Mouse (Mus musculus): Measurements from ENCODE around the gene Smap2. TPM values are rescaled to one million over a fixed set of nuclear protein-coding genes. Genes with fewer than 3 reads are reported as not detected.

The Smap2 gene
- polyA plus RNA-seq, 1 experiment = 88.9 TPM

DNA sequence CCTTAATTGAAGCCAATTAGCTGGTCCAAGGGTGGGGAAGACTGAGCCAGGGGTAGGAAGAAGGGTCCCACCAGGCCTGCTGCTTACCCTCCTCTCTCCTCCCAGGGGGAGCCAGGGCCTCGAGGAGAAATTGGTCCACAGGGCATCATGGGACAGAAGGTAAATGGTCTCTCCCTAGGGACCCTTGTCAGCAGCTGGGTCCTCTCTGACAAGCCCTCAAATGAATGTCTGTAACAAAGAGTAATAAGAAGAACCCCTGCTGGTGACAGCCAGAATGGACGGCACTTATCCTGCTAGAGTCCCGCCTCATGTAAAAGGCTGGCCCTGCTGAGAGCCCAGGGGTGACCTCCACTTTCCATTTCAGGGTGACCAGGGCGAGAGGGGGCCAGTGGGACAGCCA is 34.8 kb upstream of the Smap2 start:
- H3K36me3 ChIP-seq (ENCODE audit: control insufficient read depth, insufficient read depth, low read length) = no peaks in the 10 kb centered on the region
- H3K4me3 ChIP-seq (ENCODE audit: control insufficient read depth, insufficient read depth, low read length) = no peak overlapping the region
- no peaks in the 10 kb centered on the region for H3K27me3 ChIP-seq (ENCODE audit: control insufficient read depth, insufficient read depth, low read length)
- WGBS = 75% methylated on average over 4 of the region's 4 CpGs
- no peak for DNase-seq
- no peak overlapping the region for H3K27ac ChIP-seq (ENCODE audit: control insufficient read depth, insufficient read depth, low read length)
- TF ChIP-seq POLR2A (IDR thresholded peaks at IDR 0.05; ENCODE audit: control insufficient read depth, extremely low read depth, insufficient read depth, low read length, poor library complexity) (no peak), CTCF (IDR thresholded peaks at IDR 0.05; ENCODE audit: borderline replicate concordance, control insufficient read depth, extremely low read depth, insufficient read depth, low read length, poor library complexity) (no peak)
- no peaks in the 10 kb centered on the region for H3K4me1 ChIP-seq (replicated peaks; ENCODE audit: control insufficient read depth, insufficient read depth, low read length)

DNA sequence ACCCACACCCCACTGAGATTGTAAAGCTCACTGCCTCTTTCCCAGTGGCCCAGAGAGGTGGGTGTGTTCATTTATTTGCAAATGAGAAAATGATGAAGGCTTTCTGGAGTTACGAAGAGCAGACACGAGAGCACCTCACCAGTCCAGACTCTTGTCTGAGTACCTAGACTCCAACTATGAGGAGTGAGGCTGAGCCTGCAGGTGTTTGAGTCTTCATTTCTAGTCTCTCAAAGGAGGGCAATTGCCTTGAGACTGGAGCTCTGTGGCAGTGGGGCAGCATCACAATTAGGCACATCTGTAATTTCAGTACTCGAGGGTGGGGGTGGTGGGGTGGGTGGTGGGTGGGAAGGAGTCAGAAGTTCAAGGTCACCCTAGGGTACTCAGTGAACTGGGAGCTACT is 25.9 kb upstream of the Smap2 start:
- TF ChIP-seq POLR2A (IDR thresholded peaks at IDR 0.05; ENCODE audit: control insufficient read depth, extremely low read depth, insufficient read depth, low read length, poor library complexity) = no peak
- no peak for TF ChIP-seq CTCF (IDR thresholded peaks at IDR 0.05; ENCODE audit: borderline replicate concordance, control insufficient read depth, extremely low read depth, insufficient read depth, low read length, poor library complexity)
- H3K27me3 ChIP-seq (ENCODE audit: control insufficient read depth, insufficient read depth, low read length) = peaks cover 11% of the 10 kb centered on the region; the same call in 1 of the 2 replicates
- WGBS = 95% methylated on average over 3 of the region's 3 CpGs
- peaks cover 2% of the 10 kb centered on the region; the same call in 1 of the 2 replicates for H3K4me1 ChIP-seq (replicated peaks; ENCODE audit: control insufficient read depth, insufficient read depth, low read length)
- H3K4me3 ChIP-seq (ENCODE audit: control insufficient read depth, insufficient read depth, low read length) = no peak overlapping the region
- no peaks in the 10 kb centered on the region for H3K36me3 ChIP-seq (ENCODE audit: control insufficient read depth, insufficient read depth, low read length)
- DNase-seq = no peak
- H3K27ac ChIP-seq (ENCODE audit: control insufficient read depth, insufficient read depth, low read length) = no peak overlapping the region

DNA sequence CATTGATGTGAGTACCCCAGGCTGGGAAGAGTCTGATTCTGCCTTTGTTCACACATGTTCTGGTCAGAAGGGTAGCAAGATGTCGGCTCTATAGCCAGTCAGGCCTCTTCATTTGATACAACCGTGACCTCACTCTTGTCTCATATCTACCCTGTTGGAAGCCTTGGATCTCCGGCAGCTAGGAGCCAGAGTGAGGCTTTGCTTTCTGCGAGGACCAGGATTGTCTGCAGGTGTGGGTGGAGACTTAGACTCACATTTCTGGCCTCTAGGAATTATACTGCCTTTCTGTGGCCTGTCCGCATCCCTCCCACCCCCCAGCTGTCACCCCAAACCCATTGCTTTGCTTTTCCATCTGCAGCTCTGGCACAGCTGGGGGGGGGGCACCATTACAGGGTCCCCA is 25.4 kb upstream of the Smap2 start:
- Histone ChIP-seq H3K4me3 (ENCODE audit: control insufficient read depth, insufficient read depth, low read length) (no peak overlapping the region), H3K27ac (ENCODE audit: control insufficient read depth, insufficient read depth, low read length) (no peak overlapping the region), H3K4me1 (replicated peaks; ENCODE audit: control insufficient read depth, insufficient read depth, low read length) (peaks cover 2% of the 10 kb centered on the region; the same call in 1 of the 2 replicates), H3K36me3 (ENCODE audit: control insufficient read depth, insufficient read depth, low read length) (no peaks in the 10 kb centered on the region), H3K27me3 (ENCODE audit: control insufficient read depth, insufficient read depth, low read length) (peaks cover 11% of the 10 kb centered on the region; the same call in 1 of the 2 replicates)
- DNase-seq = no peak
- 98% methylated on average over 5 of the region's 5 CpGs for WGBS
- no peak for TF ChIP-seq POLR2A (IDR thresholded peaks at IDR 0.05; ENCODE audit: control insufficient read depth, extremely low read depth, insufficient read depth, low read length, poor library complexity)
- no peak for TF ChIP-seq CTCF (IDR thresholded peaks at IDR 0.05; ENCODE audit: borderline replicate concordance, control insufficient read depth, extremely low read depth, insufficient read depth, low read length, poor library complexity)

DNA sequence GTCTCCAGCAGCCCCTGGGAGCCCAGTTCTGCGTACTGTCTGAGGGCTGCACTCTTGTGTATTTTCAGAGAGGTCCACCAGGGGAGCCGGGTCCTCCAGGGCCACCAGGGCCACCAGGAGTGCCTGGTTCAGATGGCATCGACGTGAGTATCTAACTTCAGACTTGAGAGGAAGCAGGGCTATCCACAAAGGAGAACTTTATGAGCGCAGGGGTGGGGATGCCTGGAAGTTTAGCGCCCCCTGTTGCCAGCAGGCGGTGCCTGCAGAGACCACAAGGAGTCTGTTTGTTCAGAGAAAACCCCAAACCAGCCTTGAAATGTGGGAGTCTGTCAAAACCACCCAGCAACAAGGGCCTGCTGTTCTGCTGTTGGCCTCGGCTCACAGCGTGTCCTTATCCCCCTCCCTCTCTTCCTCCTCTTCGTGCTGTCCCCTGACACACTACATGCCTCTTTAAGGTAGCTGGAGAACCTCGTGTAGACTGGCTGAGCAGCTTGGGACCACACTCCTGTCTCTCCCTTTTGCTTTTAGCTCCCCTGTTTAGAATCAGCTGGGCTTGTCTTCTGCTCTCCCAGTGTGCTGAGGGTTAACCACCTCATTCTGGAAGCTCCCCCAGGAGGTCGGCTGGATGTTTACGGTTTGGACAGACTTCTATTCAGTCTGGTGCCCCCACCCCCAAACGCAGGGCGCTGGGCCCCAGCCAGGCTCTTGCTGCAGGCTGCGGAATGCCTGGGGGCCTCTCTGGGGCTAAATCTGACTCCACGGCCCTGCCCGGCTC is 24.0 kb upstream of the Smap2 start:
- TF ChIP-seq CTCF (IDR thresholded peaks at IDR 0.05; ENCODE audit: borderline replicate concordance, control insufficient read depth, extremely low read depth, insufficient read depth, low read length, poor library complexity) = peak; percentile 89
- TF ChIP-seq POLR2A (IDR thresholded peaks at IDR 0.05; ENCODE audit: control insufficient read depth, extremely low read depth, insufficient read depth, low read length, poor library complexity) = no peak
- DNase-seq = peak; percentile 64
- Histone ChIP-seq H3K27me3 (ENCODE audit: control insufficient read depth, insufficient read depth, low read length) (peaks cover 11% of the 10 kb centered on the region; the same call in 1 of the 2 replicates), H3K27ac (ENCODE audit: control insufficient read depth, insufficient read depth, low read length) (no peak overlapping the region), H3K36me3 (ENCODE audit: control insufficient read depth, insufficient read depth, low read length) (no peaks in the 10 kb centered on the region), H3K4me1 (replicated peaks; ENCODE audit: control insufficient read depth, insufficient read depth, low read length) (peaks cover 2% of the 10 kb centered on the region; the same call in 1 of the 2 replicates), H3K4me3 (ENCODE audit: control insufficient read depth, insufficient read depth, low read length) (no peak overlapping the region)
- WGBS = 30% methylated on average over 18 of the region's 18 CpGs

DNA sequence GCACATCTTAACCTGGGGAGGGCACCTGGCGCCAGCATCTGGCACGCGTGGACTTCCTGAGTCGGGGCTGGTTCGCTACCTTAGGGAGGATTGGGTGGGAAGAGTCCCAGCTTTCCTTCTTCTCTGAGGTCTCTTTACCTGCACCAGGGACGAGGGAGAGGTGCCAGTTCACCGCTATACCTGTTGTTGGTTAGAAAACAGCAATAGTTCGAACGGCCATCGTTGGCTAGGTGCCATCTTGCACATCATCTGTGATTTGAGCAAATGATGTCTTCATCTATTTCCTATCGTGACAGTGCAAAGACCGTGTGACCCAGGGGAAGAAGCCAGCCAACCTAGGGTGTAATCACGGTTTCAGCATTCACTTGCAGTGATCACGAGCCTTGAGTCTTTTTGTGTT is 23.3 kb upstream of the Smap2 start:
- DNase-seq = no peak
- Histone ChIP-seq H3K4me1 (replicated peaks; ENCODE audit: control insufficient read depth, insufficient read depth, low read length) (peaks cover 2% of the 10 kb centered on the region; the same call in 1 of the 2 replicates), H3K27me3 (ENCODE audit: control insufficient read depth, insufficient read depth, low read length) (peaks cover 11% of the 10 kb centered on the region; the same call in 1 of the 2 replicates), H3K27ac (ENCODE audit: control insufficient read depth, insufficient read depth, low read length) (no peak overlapping the region), H3K4me3 (ENCODE audit: control insufficient read depth, insufficient read depth, low read length) (no peak overlapping the region), H3K36me3 (ENCODE audit: control insufficient read depth, insufficient read depth, low read length) (no peaks in the 10 kb centered on the region)
- 57% methylated on average over 14 of the region's 14 CpGs for WGBS
- TF ChIP-seq POLR2A (IDR thresholded peaks at IDR 0.05; ENCODE audit: control insufficient read depth, extremely low read depth, insufficient read depth, low read length, poor library complexity) = no peak
- no peak for TF ChIP-seq CTCF (IDR thresholded peaks at IDR 0.05; ENCODE audit: borderline replicate concordance, control insufficient read depth, extremely low read depth, insufficient read depth, low read length, poor library complexity)

DNA sequence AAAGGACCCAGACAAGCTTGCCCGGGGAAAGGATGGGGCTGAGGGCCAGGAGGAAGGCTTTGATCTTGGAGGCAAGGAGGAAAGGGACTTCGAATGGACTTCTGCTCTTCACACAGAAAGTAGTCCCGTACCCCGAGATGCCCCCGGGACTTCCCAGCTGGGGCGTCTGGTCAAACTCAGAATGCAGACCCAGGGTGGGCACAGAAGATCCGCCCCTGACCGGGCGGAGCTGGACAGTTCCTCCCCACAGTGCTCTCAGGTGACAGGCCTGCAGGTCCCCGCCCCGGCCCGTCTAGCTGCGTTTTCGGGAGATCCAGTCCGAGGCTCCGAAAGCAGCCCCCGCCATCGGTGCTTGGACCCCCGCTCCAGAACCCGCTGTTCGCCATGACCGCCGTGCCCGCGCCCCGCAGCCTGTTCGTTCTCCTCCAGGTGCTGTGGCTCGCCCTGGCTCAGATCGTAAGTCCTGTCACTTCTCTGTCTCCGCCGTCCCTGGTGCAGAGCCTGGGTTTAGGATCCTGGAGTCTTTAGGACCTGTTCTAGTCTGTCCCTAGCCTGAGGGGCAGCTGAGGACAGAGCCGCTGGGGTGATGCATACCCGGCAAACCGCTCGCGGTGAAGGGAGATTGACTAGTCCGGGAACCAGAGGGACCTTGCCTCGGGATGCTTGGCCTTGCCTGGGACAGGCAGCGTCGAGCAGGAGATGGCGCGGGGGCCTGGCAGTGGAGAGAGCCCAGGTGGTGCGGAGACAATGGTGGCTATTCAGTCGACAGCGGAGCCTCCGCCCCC is 22.5 kb upstream of the Smap2 start, which contains the start of gene Col9a2:
Gene Col9a2 (plus strand): TSS at position 55 of the 785 bp plus-strand sequence.
- Histone ChIP-seq H3K27ac (ENCODE audit: control insufficient read depth, insufficient read depth, low read length) (no peak within 1 kb of the TSS), H3K4me3 (ENCODE audit: control insufficient read depth, insufficient read depth, low read length) (no peak within 1 kb of the TSS), H3K36me3 (ENCODE audit: control insufficient read depth, insufficient read depth, low read length) (no peaks in the 10 kb centered on the region), H3K27me3 (ENCODE audit: control insufficient read depth, insufficient read depth, low read length) (peaks cover 11% of the 10 kb centered on the region; the same call in 1 of the 2 replicates), H3K4me1 (replicated peaks; ENCODE audit: control insufficient read depth, insufficient read depth, low read length) (peaks cover 2% of the 10 kb centered on the region; the same call in 1 of the 2 replicates)
- 8% methylated on average over 46 of the region's 46 CpGs for WGBS
- TF ChIP-seq CTCF (IDR thresholded peaks at IDR 0.05; ENCODE audit: borderline replicate concordance, control insufficient read depth, extremely low read depth, insufficient read depth, low read length, poor library complexity) (no peak), POLR2A (IDR thresholded peaks at IDR 0.05; ENCODE audit: control insufficient read depth, extremely low read depth, insufficient read depth, low read length, poor library complexity) (no peak)
- no peak for DNase-seq
